Mouse (Mus musculus): ENCODE data around the gene Evc2.

- TF ChIP-seq POLR2A (IDR thresholded peaks at IDR 0.05; ENCODE audit: borderline replicate concordance, control insufficient read depth, low read depth, low read length): no peak
- TF ChIP-seq CTCF (IDR thresholded peaks at IDR 0.05; ENCODE audit: control insufficient read depth, insufficient read depth, low read length): no peak
Measured at GRCm38 (mm10) chr5:37391901-37392300, 53.6 kb downstream of the Evc2 start.
